Comparison of ENCODE assay signal across 11 mouse cellular contexts in the genomic region with DNA sequence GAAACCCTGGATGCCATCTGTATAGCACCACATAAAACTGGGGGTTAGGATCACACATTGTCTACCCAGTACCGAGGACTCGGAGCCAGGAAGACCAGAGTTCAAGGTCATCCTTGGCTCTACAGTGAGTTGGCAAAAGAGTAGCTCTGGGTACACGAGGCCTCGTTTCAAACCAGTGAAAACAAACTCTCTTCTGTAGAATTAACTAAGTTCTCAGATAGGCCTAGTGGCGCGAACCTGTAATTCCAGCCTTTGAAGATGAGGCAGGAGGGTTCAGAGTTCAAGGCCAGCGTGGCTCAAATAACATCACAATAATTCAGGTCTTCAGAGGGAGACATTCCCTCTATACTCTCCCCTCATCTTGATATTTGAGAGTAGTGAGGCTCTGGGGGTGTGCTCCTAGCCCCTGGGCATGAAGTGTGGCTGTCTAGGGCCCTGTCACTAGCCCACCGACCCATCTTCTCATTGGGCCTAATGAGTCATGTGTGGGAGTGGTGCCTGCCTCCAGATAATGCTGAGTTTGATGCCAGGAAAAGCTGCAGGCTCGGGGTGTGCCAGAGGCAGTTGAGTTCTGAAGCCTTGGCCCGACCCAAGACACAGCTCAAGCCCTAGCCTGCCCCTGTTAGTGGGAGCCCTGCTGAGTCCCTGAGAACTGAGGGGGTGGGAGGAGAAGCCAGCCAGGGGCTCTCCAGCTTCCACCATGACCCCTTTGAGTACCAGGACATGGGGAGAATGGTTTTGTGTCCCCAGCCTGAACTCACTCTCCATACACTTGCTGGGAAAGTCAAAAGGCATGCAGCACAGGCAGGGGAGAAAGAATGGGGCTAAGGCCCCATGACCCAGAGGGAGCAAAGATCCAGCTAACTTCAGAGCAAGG. TPM values are rescaled to one million over a fixed set of nuclear protein-coding genes. Genes with fewer than 3 reads are reported as not detected.
DNase-seq lines count a peak whose midpoint lies in the region; ATAC-seq and TF ChIP-seq lines count a peak whose summit lies in the region.
"Had no signal": no experiment of that assay in that cellular context is flagged by ENCODE, and none has a peak within 500 bp of the region (broad histone marks: within the 10 kb centered on the region; RNA-seq: fewer than 3 reads in every experiment).

No protein-coding gene starts in this region.

- WGBS in hindbrain, embryonic 10.5 days = 86% methylated on average over 10 of the region's 10 CpGs
- 87% methylated on average over 10 of the region's 10 CpGs for WGBS in hindbrain, embryonic 14.5 days
- WGBS in spleen, adult 2 months = 82% methylated on average over 10 of the region's 10 CpGs
- 88% methylated on average over 10 of the region's 10 CpGs for WGBS in limb, embryonic 10.5 days
- WGBS in thymus, adult 2 months = 93% methylated on average over 10 of the region's 10 CpGs

- no peak for ATAC-seq in hindbrain, embryonic 14.5 days (ENCODE audit: low FRiP score)

- no peak overlapping the region for H3K4me2 ChIP-seq in hindbrain, embryonic 14.5 days (replicated peaks)
- H3K4me2 ChIP-seq: embryonic facial prominence, embryonic 15.5 days; limb, embryonic 12.5 days had no signal

- no peak for TF ChIP-seq CTCF in spleen, adult 2 months (IDR thresholded peaks at IDR 0.05; ENCODE audit: extremely low read depth, insufficient read depth, insufficient read length, insufficient replicate concordance)
- no peak for TF ChIP-seq CTCF in thymus, adult 2 months (IDR thresholded peaks at IDR 0.05; ENCODE audit: borderline replicate concordance, control insufficient read depth, extremely low read depth, insufficient read depth, low read length, poor library complexity)

- H3K27me3 ChIP-seq in hindbrain, embryonic 10.5 days (ENCODE audit: insufficient read depth, poor library complexity, severe bottlenecking) = no peaks in the 10 kb centered on the region
- no peaks in the 10 kb centered on the region for H3K27me3 ChIP-seq in hindbrain, embryonic 14.5 days (ENCODE audit: control insufficient read depth, insufficient read depth, low read length)
- H3K27me3 ChIP-seq in spleen, adult 2 months (ENCODE audit: control insufficient read depth, insufficient read depth, low read length) = no peaks in the 10 kb centered on the region
- H3K27me3 ChIP-seq in limb, embryonic 10.5 days (ENCODE audit: low read depth, poor library complexity, severe bottlenecking) = no peaks in the 10 kb centered on the region
- no peaks in the 10 kb centered on the region for H3K27me3 ChIP-seq in thymus, adult 2 months (ENCODE audit: control insufficient read depth, insufficient read depth, low read length)
- H3K27me3 ChIP-seq: embryonic facial prominence, embryonic 15.5 days had no signal

- H3K9me3 ChIP-seq in hindbrain, embryonic 10.5 days = peaks cover 9% of the 10 kb centered on the region
- no peaks in the 10 kb centered on the region for H3K9me3 ChIP-seq in hindbrain, embryonic 14.5 days (ENCODE audit: control insufficient read depth, low read length)
- H3K9me3 ChIP-seq in limb, embryonic 10.5 days (replicated peaks) = peaks cover 3% of the 10 kb centered on the region; the same call in 1 of the 2 replicates
- H3K9me3 ChIP-seq: embryonic facial prominence, embryonic 15.5 days; limb, embryonic 12.5 days had no signal

- peaks cover 18% of the 10 kb centered on the region for H3K36me3 ChIP-seq in hindbrain, embryonic 10.5 days
- no peaks in the 10 kb centered on the region for H3K36me3 ChIP-seq in hindbrain, embryonic 14.5 days (replicated peaks; ENCODE audit: control insufficient read depth, insufficient read depth)
- H3K36me3 ChIP-seq in spleen, adult 2 months (ENCODE audit: control insufficient read depth, insufficient read depth, low read length) = peaks cover 10% of the 10 kb centered on the region
- peaks cover 13% of the 10 kb centered on the region for H3K36me3 ChIP-seq in limb, embryonic 10.5 days
- no peaks in the 10 kb centered on the region for H3K36me3 ChIP-seq in thymus, adult 2 months (ENCODE audit: control insufficient read depth, insufficient read depth, low read length)

- TF ChIP-seq POLR2A in spleen, adult 2 months (IDR thresholded peaks at IDR 0.05; ENCODE audit: low read depth, low read length) = no peak
- no peak for TF ChIP-seq POLR2A in thymus, adult 2 months (IDR thresholded peaks at IDR 0.05; ENCODE audit: control insufficient read depth, extremely low read depth, insufficient read depth, low read length, poor library complexity)

- peaks cover 58% of the 10 kb centered on the region for H3K4me1 ChIP-seq in hindbrain, embryonic 10.5 days (replicated peaks)
- H3K4me1 ChIP-seq in hindbrain, embryonic 14.5 days (replicated peaks; ENCODE audit: control insufficient read depth, insufficient read depth, low read length) = peaks cover 19% of the 10 kb centered on the region
- peaks cover 8% of the 10 kb centered on the region for H3K4me1 ChIP-seq in spleen, adult 2 months (ENCODE audit: control insufficient read depth, insufficient read depth, insufficient read length)
- H3K4me1 ChIP-seq in limb, embryonic 10.5 days = peaks cover 37% of the 10 kb centered on the region
- H3K4me1 ChIP-seq in thymus, adult 2 months (replicated peaks; ENCODE audit: control insufficient read depth, insufficient read depth, low read length) = peaks cover 13% of the 10 kb centered on the region

- no peak overlapping the region for H3K4me3 ChIP-seq in hindbrain, embryonic 10.5 days
- H3K4me3 ChIP-seq in hindbrain, embryonic 14.5 days (replicated peaks; ENCODE audit: low read length) = no peak overlapping the region
- no peak overlapping the region for H3K4me3 ChIP-seq in spleen, adult 2 months (ENCODE audit: extremely low read depth, insufficient read depth, insufficient read length)
- H3K4me3 ChIP-seq in limb, embryonic 10.5 days = no peak overlapping the region
- H3K4me3 ChIP-seq in thymus, adult 2 months (ENCODE audit: control insufficient read depth, insufficient read depth, low read length) = no peak overlapping the region
- H3K4me3 ChIP-seq: embryonic facial prominence, embryonic 15.5 days; limb, embryonic 12.5 days had no signal

- H3K27ac ChIP-seq in hindbrain, embryonic 10.5 days = peak overlapping the region; percentile 53
- H3K27ac ChIP-seq in hindbrain, embryonic 14.5 days = no peak overlapping the region
- H3K27ac ChIP-seq in spleen, adult 2 months (ENCODE audit: insufficient read depth, low read length) = peak overlapping the region; percentile 18
- H3K27ac ChIP-seq in limb, embryonic 10.5 days = peak overlapping the region; percentile 44; the same call in 1 of the 2 replicates
- no peak overlapping the region for H3K27ac ChIP-seq in thymus, adult 2 months (ENCODE audit: control insufficient read depth, insufficient read depth, low read length)
- H3K27ac ChIP-seq: embryonic facial prominence, embryonic 15.5 days; limb, embryonic 12.5 days had no signal

- H3K9ac ChIP-seq in hindbrain, embryonic 14.5 days = no peak overlapping the region
- H3K9ac ChIP-seq: embryonic facial prominence, embryonic 15.5 days; limb, embryonic 12.5 days had no signal

- DNase-seq in hindbrain, embryonic 10.5 days (ENCODE audit: low spot score) = no peak
- no peak for DNase-seq in hindbrain, embryonic 14.5 days (ENCODE audit: low spot score)
- no peak for DNase-seq in spleen, adult 2 months (ENCODE audit: low read depth in 1 of 2, low spot score in 2 of 2)
- DNase-seq in spleen, postnatal 10 days (ENCODE audit: low spot score in 2 of 2) = no peak
- no peak for DNase-seq in limb, embryonic 10.5 days (ENCODE audit: low spot score)
- no peak for DNase-seq in thymus, adult 2 months
- DNase-seq in embryo, embryonic 10.5 days (ENCODE audit: low spot score) = no peak
- DNase-seq: kidney, postnatal 25 days; right cerebral cortex, postnatal 25 days had no signal

RNA-seq across cellular contexts. Expression of a gene that starts 2.1 kb away (rescaled TPM):
- polyA plus RNA-seq in hindbrain, embryonic 10.5 days (2016; fragmentation: Nextera tagmentation; extraction: Ambion mirVana) = 2.2 and 2.3 TPM in 2 replicates
- 2.3 and 2.5 TPM in 2 replicates for polyA plus RNA-seq in hindbrain, embryonic 14.5 days (2014; fragmentation: Nextera tagmentation; extraction: Ambion mirVana)
- 4.3 and 6.7 TPM in 2 replicates for polyA plus RNA-seq in spleen, adult 2 months (2012; rRNA removed)
- 3.0 and 4.8 TPM in 2 replicates for polyA plus RNA-seq in limb, embryonic 10.5 days (2016; fragmentation: Nextera tagmentation; extraction: Ambion mirVana)
- polyA plus RNA-seq in thymus, adult 2 months (2012; rRNA removed) = 24.8 and 38.0 TPM in 2 replicates

RNA-seq across cellular contexts. Expression of a gene that starts 4.4 kb away (rescaled TPM):
- 179 and 230 TPM in 2 replicates for polyA plus RNA-seq in hindbrain, embryonic 10.5 days (2016; fragmentation: Nextera tagmentation; extraction: Ambion mirVana)
- 543 and 561 TPM in 2 replicates for polyA plus RNA-seq in hindbrain, embryonic 14.5 days (2014; fragmentation: Nextera tagmentation; extraction: Ambion mirVana)
- polyA plus RNA-seq in spleen, adult 2 months (2012; rRNA removed) = 1,613 and 1,762 TPM in 2 replicates
- polyA plus RNA-seq in limb, embryonic 10.5 days (2016; fragmentation: Nextera tagmentation; extraction: Ambion mirVana) = 63.0 and 83.6 TPM in 2 replicates
- polyA plus RNA-seq in thymus, adult 2 months (2012; rRNA removed) = 1,583 and 2,086 TPM in 2 replicates

RNA-seq across cellular contexts. Expression of a gene that starts 13.3 kb away (rescaled TPM):
- polyA plus RNA-seq in hindbrain, embryonic 10.5 days (2016; fragmentation: Nextera tagmentation; extraction: Ambion mirVana) = not detected in 2 replicates
- polyA plus RNA-seq in hindbrain, embryonic 14.5 days (2014; fragmentation: Nextera tagmentation; extraction: Ambion mirVana) = not detected in 2 replicates
- polyA plus RNA-seq in spleen, adult 2 months (2012; rRNA removed) = 0.25 and 0.28 TPM in 2 replicates
- polyA plus RNA-seq in limb, embryonic 10.5 days (2016; fragmentation: Nextera tagmentation; extraction: Ambion mirVana) = 0.06 TPM in 1 of 2 replicates, not detected in the other
- 1.5 and 6.2 TPM in 2 replicates for polyA plus RNA-seq in thymus, adult 2 months (2012; rRNA removed)
- polyA plus RNA-seq: limb, embryonic 12.5 days had no signal

RNA-seq across cellular contexts. Expression of a gene that starts 13.4 kb away (rescaled TPM):
- not detected in 2 replicates for polyA plus RNA-seq in hindbrain, embryonic 10.5 days (2016; fragmentation: Nextera tagmentation; extraction: Ambion mirVana)
- polyA plus RNA-seq in hindbrain, embryonic 14.5 days (2014; fragmentation: Nextera tagmentation; extraction: Ambion mirVana) = not detected in 2 replicates
- polyA plus RNA-seq in spleen, adult 2 months (2012; rRNA removed) = not detected in 2 replicates
- polyA plus RNA-seq in limb, embryonic 10.5 days (2016; fragmentation: Nextera tagmentation; extraction: Ambion mirVana) = not detected in 2 replicates
- polyA plus RNA-seq in thymus, adult 2 months (2012; rRNA removed) = not detected in 2 replicates
- polyA plus RNA-seq: embryonic facial prominence, embryonic 15.5 days; limb, embryonic 12.5 days had no signal

RNA-seq across cellular contexts. Expression of a gene that starts 16.8 kb away (rescaled TPM):
- 0.30 TPM in 1 of 2 replicates, not detected in the other for polyA plus RNA-seq in hindbrain, embryonic 10.5 days (2016; fragmentation: Nextera tagmentation; extraction: Ambion mirVana)
- not detected in 2 replicates for polyA plus RNA-seq in hindbrain, embryonic 14.5 days (2014; fragmentation: Nextera tagmentation; extraction: Ambion mirVana)
- 1.2 and 5.5 TPM in 2 replicates for polyA plus RNA-seq in spleen, adult 2 months (2012; rRNA removed)
- polyA plus RNA-seq in limb, embryonic 10.5 days (2016; fragmentation: Nextera tagmentation; extraction: Ambion mirVana) = 0.28 TPM in 1 of 2 replicates, not detected in the other
- polyA plus RNA-seq in thymus, adult 2 months (2012; rRNA removed) = 6.7 and 7.1 TPM in 2 replicates
- polyA plus RNA-seq: limb, embryonic 12.5 days had no signal

Comparison
In these comparisons a context has a peak if more than half of its experiments do, and no peak if none do; other contexts are left out.
1. H3K27ac ChIP-seq: peak in hindbrain, embryonic 10.5 days (single experiment), spleen, adult 2 months (single experiment) and limb, embryonic 10.5 days (single experiment); none in hindbrain, embryonic 14.5 days (single experiment) and thymus, adult 2 months (single experiment).